Mouse (Mus musculus): Measurements from ENCODE around the gene Nlk. TPM values are rescaled to one million over a fixed set of nuclear protein-coding genes. Genes with fewer than 3 reads are reported as not detected.

Nlk gene
- polyA plus RNA-seq, 1 experiment, result 9.8 TPM

DNA sequence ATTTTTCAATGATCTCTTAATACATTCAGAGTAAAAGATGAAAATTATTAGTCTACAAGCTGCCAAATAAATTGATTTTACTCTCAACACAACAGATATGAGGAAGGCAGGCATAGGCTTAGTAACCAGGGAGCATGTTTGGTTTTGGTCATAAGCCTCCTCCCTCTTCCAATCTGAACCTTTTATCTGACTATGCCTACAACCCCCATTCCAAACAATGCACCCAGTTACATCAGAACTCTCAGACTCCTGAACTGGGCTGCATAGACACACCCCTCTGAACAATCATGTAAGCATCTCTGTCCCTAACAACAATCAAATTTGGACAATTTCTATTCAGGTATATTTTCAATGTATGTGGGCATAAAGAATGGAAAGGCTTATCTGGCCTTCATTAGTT is 85.9 kb downstream of the Nlk start:
- Histone ChIP-seq H3K27ac (ENCODE audit: insufficient read depth, low read depth, low read length) (no peak overlapping the region), H3K36me3 (ENCODE audit: control insufficient read depth, insufficient read depth, low read length) (0 out of 2 replicates have a peak, but pooled peaks cover 1% of the 10 kb centered on the region), H3K27me3 (ENCODE audit: control insufficient read depth, insufficient read depth, low read length) (no peaks in the 10 kb centered on the region), H3K4me3 (ENCODE audit: low read depth, low read length) (no peak overlapping the region), H3K4me1 (ENCODE audit: control insufficient read depth, insufficient read depth, insufficient read length, low read length) (no peaks in the 10 kb centered on the region)
- TF ChIP-seq POLR2A (IDR thresholded peaks at IDR 0.05; ENCODE audit: low read depth, low read length) (no peak), CTCF (IDR thresholded peaks at IDR 0.05; ENCODE audit: extremely low read depth, insufficient read length, insufficient replicate concordance, low read depth, low read length) (no peak)

DNA sequence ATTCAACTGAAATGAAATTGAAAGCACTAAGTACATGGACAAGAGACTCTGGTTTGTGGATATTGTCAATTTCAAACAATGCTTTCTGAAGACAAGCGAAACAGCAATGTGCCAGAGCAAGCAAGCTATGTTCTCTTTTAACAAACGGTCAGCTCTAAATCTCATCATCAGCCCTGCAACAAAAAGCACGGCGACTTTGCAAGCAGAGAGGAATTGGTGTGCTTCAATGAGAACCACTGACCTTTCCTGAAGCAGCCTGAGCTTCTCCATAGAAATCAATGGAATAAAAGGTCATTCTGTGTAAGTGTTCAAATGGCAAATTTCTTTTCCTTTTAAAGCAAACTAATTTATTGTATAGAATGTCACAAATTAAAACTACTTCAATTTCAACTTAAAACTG is 87.5 kb downstream of the Nlk start:
- no peaks in the 10 kb centered on the region for H3K27me3 ChIP-seq (ENCODE audit: control insufficient read depth, insufficient read depth, low read length)
- TF ChIP-seq POLR2A (IDR thresholded peaks at IDR 0.05; ENCODE audit: low read depth, low read length), result no peak
- TF ChIP-seq CTCF (IDR thresholded peaks at IDR 0.05; ENCODE audit: extremely low read depth, insufficient read length, insufficient replicate concordance, low read depth, low read length), result no peak
- 92% methylated on average over 4 of the region's 4 CpGs for WGBS
- no peak overlapping the region for H3K4me3 ChIP-seq (ENCODE audit: low read depth, low read length)
- H3K4me1 ChIP-seq (ENCODE audit: control insufficient read depth, insufficient read depth, insufficient read length, low read length), result no peaks in the 10 kb centered on the region
- 0 out of 2 replicates have a peak, but pooled peaks cover 1% of the 10 kb centered on the region for H3K36me3 ChIP-seq (ENCODE audit: control insufficient read depth, insufficient read depth, low read length)
- no peak overlapping the region for H3K27ac ChIP-seq (ENCODE audit: insufficient read depth, low read depth, low read length)

DNA sequence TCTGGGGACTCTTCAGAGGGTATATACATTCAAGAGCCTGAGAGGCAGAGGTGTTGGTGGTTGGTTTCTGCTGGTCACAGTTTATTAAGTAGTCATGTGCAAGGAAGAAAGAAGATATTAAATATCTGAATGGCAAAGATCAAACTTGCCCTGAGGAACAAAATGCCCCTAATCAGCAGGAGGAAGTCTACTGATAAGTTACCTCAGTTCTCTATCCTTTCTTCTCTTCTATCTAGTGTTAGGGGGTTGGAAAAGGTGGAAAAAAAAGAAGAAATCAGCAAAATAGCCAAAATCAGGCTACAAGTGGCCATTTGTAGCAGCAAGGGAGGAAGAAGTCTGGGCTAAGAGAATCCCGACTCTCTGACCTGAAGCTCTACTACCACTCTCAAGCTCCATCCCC is 92.3 kb downstream of the Nlk start:
- 0 out of 2 replicates have a peak, but pooled peaks cover 1% of the 10 kb centered on the region for H3K36me3 ChIP-seq (ENCODE audit: control insufficient read depth, insufficient read depth, low read length)
- no peak overlapping the region for H3K27ac ChIP-seq (ENCODE audit: insufficient read depth, low read depth, low read length)
- no peak for TF ChIP-seq POLR2A (IDR thresholded peaks at IDR 0.05; ENCODE audit: low read depth, low read length)
- no peak for TF ChIP-seq CTCF (IDR thresholded peaks at IDR 0.05; ENCODE audit: extremely low read depth, insufficient read length, insufficient replicate concordance, low read depth, low read length)
- no peak overlapping the region for H3K4me3 ChIP-seq (ENCODE audit: low read depth, low read length)
- 0 out of 2 replicates have a peak, but pooled peaks cover 2% of the 10 kb centered on the region for H3K4me1 ChIP-seq (ENCODE audit: control insufficient read depth, insufficient read depth, insufficient read length, low read length)
- no peaks in the 10 kb centered on the region for H3K27me3 ChIP-seq (ENCODE audit: control insufficient read depth, insufficient read depth, low read length)
- 100% methylated on average over 1 of the region's 1 CpGs for WGBS

DNA sequence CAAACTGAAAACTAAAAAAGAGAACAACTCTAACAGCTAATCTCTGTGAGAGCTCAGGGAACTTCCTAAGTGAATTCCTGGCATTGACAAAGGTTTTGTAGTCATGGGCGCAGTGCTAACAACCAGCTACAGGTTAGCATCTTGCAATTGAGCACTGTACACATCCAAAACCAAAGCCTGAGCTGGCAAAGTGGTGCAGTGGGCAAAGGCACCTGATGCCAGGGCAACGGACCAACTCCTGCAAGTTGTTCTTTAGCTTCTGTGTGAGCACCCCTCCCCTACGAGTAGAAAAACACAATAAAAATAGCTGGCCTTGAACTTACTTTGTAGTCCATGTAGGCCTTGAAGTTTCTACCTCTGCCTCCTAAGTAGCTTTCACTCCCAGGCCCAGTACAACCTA is 94.4 kb downstream of the Nlk start:
- H3K27ac ChIP-seq (ENCODE audit: insufficient read depth, low read depth, low read length), result no peak overlapping the region
- H3K4me3 ChIP-seq (ENCODE audit: low read depth, low read length), result no peak overlapping the region
- peaks cover 6% of the 10 kb centered on the region; the same call in 1 of the 2 replicates for H3K4me1 ChIP-seq (ENCODE audit: control insufficient read depth, insufficient read depth, insufficient read length, low read length)
- 69% methylated on average over 3 of the region's 3 CpGs for WGBS
- TF ChIP-seq POLR2A (IDR thresholded peaks at IDR 0.05; ENCODE audit: low read depth, low read length), result no peak
- TF ChIP-seq CTCF (IDR thresholded peaks at IDR 0.05; ENCODE audit: extremely low read depth, insufficient read length, insufficient replicate concordance, low read depth, low read length), result no peak
- no peaks in the 10 kb centered on the region for H3K27me3 ChIP-seq (ENCODE audit: control insufficient read depth, insufficient read depth, low read length)
- 0 out of 2 replicates have a peak, but pooled peaks cover 1% of the 10 kb centered on the region for H3K36me3 ChIP-seq (ENCODE audit: control insufficient read depth, insufficient read depth, low read length)

DNA sequence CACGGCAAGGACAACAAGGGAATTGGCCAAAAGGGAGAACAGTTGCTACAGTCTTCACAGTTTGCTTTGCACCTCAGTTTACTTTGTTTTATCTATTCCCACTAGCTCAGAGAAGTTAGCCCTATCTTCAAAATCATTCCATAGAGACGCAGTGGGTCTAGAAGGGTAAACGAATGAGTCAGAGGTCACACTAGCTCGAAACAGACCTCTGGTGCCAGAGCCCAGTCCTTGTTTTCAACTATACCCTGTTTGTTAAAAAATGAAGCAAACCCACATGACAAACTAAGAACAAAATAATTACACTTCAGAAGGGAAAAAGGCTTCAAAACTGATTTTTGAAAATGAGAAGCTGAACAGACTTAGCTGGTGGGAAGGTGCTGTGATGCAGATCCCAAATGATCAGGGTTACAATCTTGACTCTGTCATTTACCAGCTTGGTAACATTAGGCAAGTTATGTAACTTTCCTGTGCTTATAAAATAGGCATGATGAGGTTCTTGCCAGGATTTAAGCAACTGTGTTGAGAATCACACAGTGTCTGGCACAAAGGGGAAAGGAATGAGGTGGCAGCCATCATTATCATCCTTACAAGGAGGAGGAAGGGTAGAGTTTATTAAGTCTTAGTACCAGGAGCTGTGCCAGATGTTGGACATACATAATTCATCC is 96.1 kb downstream of the Nlk start:
- H3K36me3 ChIP-seq (ENCODE audit: control insufficient read depth, insufficient read depth, low read length), result no peaks in the 10 kb centered on the region
- TF ChIP-seq CTCF (IDR thresholded peaks at IDR 0.05; ENCODE audit: extremely low read depth, insufficient read length, insufficient replicate concordance, low read depth, low read length), result no peak
- TF ChIP-seq POLR2A (IDR thresholded peaks at IDR 0.05; ENCODE audit: low read depth, low read length), result no peak
- H3K27ac ChIP-seq (ENCODE audit: insufficient read depth, low read depth, low read length), result peak overlapping the region; percentile 38
- peaks cover 7% of the 10 kb centered on the region; the same call in 1 of the 2 replicates for H3K4me1 ChIP-seq (ENCODE audit: control insufficient read depth, insufficient read depth, insufficient read length, low read length)
- H3K4me3 ChIP-seq (ENCODE audit: low read depth, low read length), result no peak overlapping the region
- 52% methylated on average over 4 of the region's 4 CpGs for WGBS
- no peaks in the 10 kb centered on the region for H3K27me3 ChIP-seq (ENCODE audit: control insufficient read depth, insufficient read depth, low read length)

DNA sequence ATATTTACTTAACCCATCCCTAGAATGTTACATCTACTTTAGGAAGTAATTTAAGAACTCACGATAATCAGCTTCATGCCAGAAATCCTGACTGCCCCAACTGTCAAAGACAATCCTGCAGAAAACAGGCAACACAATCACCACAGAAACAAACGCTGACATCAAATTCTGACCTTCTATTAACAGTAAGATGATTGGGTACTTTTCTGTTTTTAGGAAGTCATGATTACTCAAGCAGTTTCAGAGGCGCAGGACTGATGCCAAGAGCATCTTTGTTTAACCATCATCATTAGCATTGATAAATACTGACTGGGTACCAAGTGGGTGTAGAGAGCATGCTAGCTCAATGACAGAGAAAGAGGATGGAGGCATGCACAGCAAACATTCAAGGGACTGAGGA is 96.7 kb downstream of the Nlk start:
- Histone ChIP-seq H3K27me3 (ENCODE audit: control insufficient read depth, insufficient read depth, low read length) (no peaks in the 10 kb centered on the region), H3K4me3 (ENCODE audit: low read depth, low read length) (no peak overlapping the region), H3K36me3 (ENCODE audit: control insufficient read depth, insufficient read depth, low read length) (no peaks in the 10 kb centered on the region), H3K27ac (ENCODE audit: insufficient read depth, low read depth, low read length) (peak overlapping the region; percentile 38), H3K4me1 (ENCODE audit: control insufficient read depth, insufficient read depth, insufficient read length, low read length) (peaks cover 10% of the 10 kb centered on the region; the same call in 1 of the 2 replicates)
- WGBS, result 36% methylated on average over 3 of the region's 3 CpGs
- TF ChIP-seq POLR2A (IDR thresholded peaks at IDR 0.05; ENCODE audit: low read depth, low read length) (no peak), CTCF (IDR thresholded peaks at IDR 0.05; ENCODE audit: extremely low read depth, insufficient read length, insufficient replicate concordance, low read depth, low read length) (no peak)

DNA sequence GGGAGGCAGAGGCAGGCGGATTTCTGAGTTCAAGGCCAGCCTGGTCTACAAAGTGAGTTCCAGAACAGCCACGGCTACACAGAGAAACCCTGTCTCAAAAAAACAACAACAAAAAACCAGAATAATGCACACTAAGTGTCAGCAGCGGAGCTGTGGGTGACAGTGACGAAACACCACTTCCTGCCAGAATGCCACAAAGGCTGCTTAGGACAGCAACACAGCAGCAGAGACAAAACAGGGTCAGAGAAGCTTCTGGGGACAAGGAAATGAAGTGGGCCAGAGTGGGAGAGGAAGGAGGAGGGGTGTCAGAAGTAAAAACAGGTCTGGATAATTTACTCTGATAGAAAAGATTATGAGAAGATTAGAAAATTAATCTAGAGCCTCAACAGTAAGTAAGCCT is 97.1 kb downstream of the Nlk start:
- Histone ChIP-seq H3K4me1 (ENCODE audit: control insufficient read depth, insufficient read depth, insufficient read length, low read length) (peaks cover 14% of the 10 kb centered on the region; the same call in 1 of the 2 replicates), H3K27ac (ENCODE audit: insufficient read depth, low read depth, low read length) (no peak overlapping the region), H3K27me3 (ENCODE audit: control insufficient read depth, insufficient read depth, low read length) (no peaks in the 10 kb centered on the region), H3K4me3 (ENCODE audit: low read depth, low read length) (no peak overlapping the region), H3K36me3 (ENCODE audit: control insufficient read depth, insufficient read depth, low read length) (no peaks in the 10 kb centered on the region)
- TF ChIP-seq POLR2A (IDR thresholded peaks at IDR 0.05; ENCODE audit: low read depth, low read length) (no peak), CTCF (IDR thresholded peaks at IDR 0.05; ENCODE audit: extremely low read depth, insufficient read length, insufficient replicate concordance, low read depth, low read length) (no peak)
- WGBS, result 78% methylated on average over 4 of the region's 4 CpGs
